Mouse (Mus musculus) cerebellum, adult 2 months (tissue): ENCODE data around the gene Trmt61a.

ENCODE experiments used
- CTCF ChIP-seq: fragments of 200-500 bp; IDR thresholded peaks from 2 replicates; pipeline ENCODE4 v1.5.1; 2011; ENCODE audit warnings: low read depth, mild to moderate bottlenecking, control low read depth, low read length, moderate library complexity, borderline replicate concordance; ENCODE audit not compliant: insufficient read depth
- POLR2A ChIP-seq: fragments of 200-500 bp; IDR thresholded peaks from 2 replicates; pipeline ENCODE4 v1.6.1; 2011; ENCODE audit warnings: low read length, control low read depth, borderline replicate concordance; ENCODE audit not compliant: insufficient read depth

- TF ChIP-seq CTCF, result no peak
- no peak for TF ChIP-seq POLR2A
Measured at GRCm38 (mm10) chr12:111664144-111664634, 13.7 kb upstream of the Trmt61a start.
